In the genomic region with DNA sequence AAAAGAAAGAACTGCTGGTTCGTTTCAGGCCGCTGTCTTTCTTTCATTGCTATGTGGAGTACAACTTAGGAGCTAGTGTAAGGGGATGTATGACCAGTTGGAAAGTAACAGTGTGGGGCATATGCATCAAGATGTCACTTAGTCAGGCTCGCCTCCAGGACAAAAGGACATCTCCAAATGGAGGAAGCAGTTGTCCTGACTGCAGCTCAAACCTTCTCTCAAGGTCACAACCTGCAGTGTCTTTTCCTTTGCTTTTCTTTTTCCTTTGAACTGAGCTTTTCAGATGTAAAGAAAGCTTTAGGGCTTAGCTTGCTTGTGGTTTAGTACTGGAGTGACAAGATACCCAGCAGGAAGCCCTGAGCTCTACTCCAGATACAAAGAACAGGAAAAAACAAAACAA, we compare ENCODE assay signal across 16 mouse cellular contexts.
"Had no signal": no experiment of that assay in that cellular context is flagged by ENCODE, and none has a peak within 500 bp of the region (broad histone marks: within the 10 kb centered on the region; RNA-seq: fewer than 3 reads in every experiment).

No protein-coding gene starts in this region.

- H3K27ac ChIP-seq: lung, embryonic 15.5 days; macrophage; midbrain, embryonic 13.5 days; midbrain, embryonic 15.5 days; neural tube, embryonic 12.5 days had no signal

- H3K4me3 ChIP-seq: lung, embryonic 15.5 days; megakaryocyte, embryonic 14.5 days; midbrain, embryonic 13.5 days; midbrain, embryonic 15.5 days; neural tube, embryonic 12.5 days had no signal

- H3K27me3 ChIP-seq: lung, embryonic 15.5 days; midbrain, embryonic 13.5 days; midbrain, embryonic 15.5 days; neural tube, embryonic 12.5 days had no signal

- H3K4me1 ChIP-seq: lung, embryonic 15.5 days; neural tube, embryonic 12.5 days had no signal

- H3K36me3 ChIP-seq: lung, embryonic 15.5 days; midbrain, embryonic 13.5 days; midbrain, embryonic 15.5 days; neural tube, embryonic 12.5 days had no signal

- DNase-seq: lung, adult 2 months; lung, postnatal 14 days; lung, postnatal 36 days; right cerebral cortex, adult 18-20 months; right cerebral cortex, postnatal 25 days; right cerebral cortex, postnatal 4 days; spleen, adult 18-20 months; thymus, adult 18-20 months; thymus, postnatal 25 days; thymus, postnatal 4 days had no signal

- H3K9me3 ChIP-seq: lung, embryonic 15.5 days; megakaryocyte, embryonic 14.5 days; midbrain, embryonic 13.5 days; midbrain, embryonic 15.5 days; neural tube, embryonic 12.5 days had no signal

- H3K9ac ChIP-seq: lung, embryonic 15.5 days; midbrain, embryonic 13.5 days; midbrain, embryonic 15.5 days; neural tube, embryonic 12.5 days had no signal
